ENCODE assay signal across 23 mouse cellular contexts in genomic region chr14:30327452-30327851, GRCm38 (mm10).
DNase-seq lines count a peak whose midpoint lies in the region; ATAC-seq and TF ChIP-seq lines count a peak whose summit lies in the region.
"Had no signal": no experiment of that assay in that cellular context is flagged by ENCODE, and none has a peak within 500 bp of the region (broad histone marks: within the 10 kb centered on the region; RNA-seq: fewer than 3 reads in every experiment).

No protein-coding gene starts in this region.

- no peak overlapping the region for H3K4me2 ChIP-seq in kidney, embryonic 14.5 days (replicated peaks; ENCODE audit: low read depth, low read length)
- H3K4me2 ChIP-seq in lung, postnatal 0 days (replicated peaks; ENCODE audit: low read depth, low read length), result no peak overlapping the region
- H3K4me2 ChIP-seq in embryonic facial prominence, embryonic 15.5 days (replicated peaks), result no peak overlapping the region
- H3K4me2 ChIP-seq: embryonic facial prominence, embryonic 12.5 days; heart, embryonic 13.5 days; hindbrain, embryonic 14.5 days; intestine, embryonic 15.5 days had no signal

- no peak for ATAC-seq in kidney, embryonic 14.5 days (ENCODE audit: low FRiP score, low TSS enrichment)
- no peak for ATAC-seq in lung, postnatal 0 days
- peak; percentile 72; the same call in 1 of the 2 replicates for ATAC-seq in embryonic facial prominence, embryonic 15.5 days (ENCODE audit: insufficient number of reproducible peaks, low FRiP score, low TSS enrichment, low read depth)
- ATAC-seq: activated CD4-positive, CD25-positive, alpha-beta regulatory T cell, adult 4 months; forebrain, embryonic 16.5 days; intestine, embryonic 15.5 days; Patski had no signal

- no peak for TF ChIP-seq CTCF in lung, postnatal 0 days (IDR thresholded peaks at IDR 0.05)

- peaks cover 20% of the 10 kb centered on the region for H3K4me1 ChIP-seq in kidney, embryonic 14.5 days (ENCODE audit: control insufficient read depth, insufficient read depth, low read length)
- peaks cover 6% of the 10 kb centered on the region; the same call in 1 of the 2 replicates for H3K4me1 ChIP-seq in lung, postnatal 0 days (ENCODE audit: insufficient read depth, low read depth, low read length)
- peaks cover 19% of the 10 kb centered on the region; the same call in 1 of the 2 replicates for H3K4me1 ChIP-seq in embryonic facial prominence, embryonic 15.5 days

- H3K4me3 ChIP-seq in kidney, embryonic 14.5 days (ENCODE audit: low read length), result no peak overlapping the region
- H3K4me3 ChIP-seq in lung, postnatal 0 days (ENCODE audit: low read depth, low read length), result no peak overlapping the region
- H3K4me3 ChIP-seq in embryonic facial prominence, embryonic 15.5 days (replicated peaks), result no peak overlapping the region
- H3K4me3 ChIP-seq: embryonic facial prominence, embryonic 12.5 days; erythroblast, embryonic 14.5 days; heart, embryonic 13.5 days; intestine, embryonic 15.5 days had no signal

- no peak overlapping the region for H3K9ac ChIP-seq in kidney, embryonic 14.5 days (ENCODE audit: low read depth, low read length)
- no peak overlapping the region for H3K9ac ChIP-seq in lung, postnatal 0 days (replicated peaks; ENCODE audit: low read depth)
- H3K9ac ChIP-seq in embryonic facial prominence, embryonic 15.5 days, result no peak overlapping the region
- H3K9ac ChIP-seq: embryonic facial prominence, embryonic 12.5 days; heart, embryonic 13.5 days; hindbrain, embryonic 14.5 days; intestine, embryonic 15.5 days had no signal

- H3K27ac ChIP-seq in kidney, embryonic 14.5 days (ENCODE audit: low read depth, low read length), result peak overlapping the region; percentile 30; the same call in 1 of the 2 replicates
- H3K27ac ChIP-seq in lung, postnatal 0 days (ENCODE audit: low read length), result peak overlapping the region; percentile 15; the same call in 1 of the 2 replicates
- H3K27ac ChIP-seq in embryonic facial prominence, embryonic 15.5 days (replicated peaks), result no peak overlapping the region
- H3K27ac ChIP-seq: embryonic facial prominence, embryonic 12.5 days; heart, embryonic 13.5 days; hindbrain, embryonic 14.5 days; intestine, embryonic 15.5 days had no signal

- H3K9me3 ChIP-seq in kidney, embryonic 14.5 days (ENCODE audit: control insufficient read depth, low read length), result no peaks in the 10 kb centered on the region
- no peaks in the 10 kb centered on the region for H3K9me3 ChIP-seq in lung, postnatal 0 days (ENCODE audit: low read length)
- H3K9me3 ChIP-seq in embryonic facial prominence, embryonic 15.5 days (replicated peaks), result no peaks in the 10 kb centered on the region
- H3K9me3 ChIP-seq: embryonic facial prominence, embryonic 12.5 days; heart, embryonic 13.5 days; intestine, embryonic 15.5 days had no signal

- no peak for TF ChIP-seq EP300 in lung, postnatal 0 days (IDR thresholded peaks at IDR 0.05)

- DNase-seq in adrenal gland, postnatal 10 days, result peak; percentile 26
- DNase-seq in adrenal gland, adult (ENCODE audit: inconsistent age in 2 of 2, low spot score in 1 of 2), result no peak
- no peak for DNase-seq in kidney, postnatal 25 days
- DNase-seq in lung, postnatal 0 days (ENCODE audit: low spot score), result no peak
- no peak for DNase-seq in lung, postnatal 14 days
- no peak for DNase-seq in adipocyte (ENCODE audit: low spot score)
- DNase-seq: adrenal gland, adult 8-10 months; B cell, adult 2 months; cerebellum, adult 11 months; cerebellum, adult 8-10 months; cerebellum, postnatal 14 days; gastrocnemius, postnatal 14 days; heart, postnatal 4 days had no signal

- 47% methylated on average over 7 of the region's 7 CpGs for WGBS in kidney, embryonic 14.5 days
- 52% methylated on average over 7 of the region's 7 CpGs for WGBS in lung, postnatal 0 days
- 41% methylated on average over 7 of the region's 7 CpGs for WGBS in embryonic facial prominence, embryonic 15.5 days

- H3K27me3 ChIP-seq in kidney, embryonic 14.5 days (ENCODE audit: control insufficient read depth, insufficient read depth, low read length), result no peaks in the 10 kb centered on the region
- no peaks in the 10 kb centered on the region for H3K27me3 ChIP-seq in lung, postnatal 0 days (replicated peaks; ENCODE audit: insufficient read depth, low read length)
- H3K27me3 ChIP-seq in embryonic facial prominence, embryonic 15.5 days, result no peaks in the 10 kb centered on the region
- H3K27me3 ChIP-seq: embryonic facial prominence, embryonic 12.5 days; heart, embryonic 13.5 days; intestine, embryonic 15.5 days had no signal

- H3K36me3 ChIP-seq in kidney, embryonic 14.5 days (ENCODE audit: control insufficient read depth, insufficient read depth, low read length), result no peaks in the 10 kb centered on the region
- H3K36me3 ChIP-seq in lung, postnatal 0 days (ENCODE audit: insufficient read depth, low read length), result no peaks in the 10 kb centered on the region
- H3K36me3 ChIP-seq in embryonic facial prominence, embryonic 15.5 days, result no peaks in the 10 kb centered on the region
- H3K36me3 ChIP-seq: embryonic facial prominence, embryonic 12.5 days; heart, embryonic 13.5 days; intestine, embryonic 15.5 days had no signal
